Mouse (Mus musculus) brown adipose tissue, adult 24 weeks (tissue): Measurements from ENCODE around the gene Ryr1. TPM values are rescaled to one million over a fixed set of nuclear protein-coding genes. Genes with fewer than 3 reads are reported as not detected.

ENCODE experiments used
- H3K27ac ChIP-seq: fragments of 200-500 bp; replicated peaks from 2 replicates; pipeline ENCODE4 v1.5.1; 2012; ENCODE audit warnings: low read depth, mild to moderate bottlenecking, low read length
- H3K4me1 ChIP-seq: fragments of 200-500 bp; 2 replicates; pipeline ENCODE4 v1.6.1; 2012; ENCODE audit warnings: low read length, mixed read lengths; ENCODE audit not compliant: control insufficient read depth, insufficient read depth, insufficient read length
- H3K4me3 ChIP-seq: fragments of 200-500 bp; 2 replicates; pipeline ENCODE4 v1.5.1; 2012; ENCODE audit warnings: low read depth, mild to moderate bottlenecking, low read length, moderate library complexity; ENCODE audit not compliant: insufficient read depth
- polyA plus RNA-seq: library from polyadenylated mRNA; stranded (reverse); fragments of >200 nt; gene quantifications from 2 replicates; pipeline ENCODE4 v1.2.4, GENCODE M21; 2012; ENCODE audit not compliant: missing spikeins, insufficient read depth, insufficient read length

Gene Ryr1
- polyA plus RNA-seq, 1 experiment, result 1.9 TPM

DNA sequence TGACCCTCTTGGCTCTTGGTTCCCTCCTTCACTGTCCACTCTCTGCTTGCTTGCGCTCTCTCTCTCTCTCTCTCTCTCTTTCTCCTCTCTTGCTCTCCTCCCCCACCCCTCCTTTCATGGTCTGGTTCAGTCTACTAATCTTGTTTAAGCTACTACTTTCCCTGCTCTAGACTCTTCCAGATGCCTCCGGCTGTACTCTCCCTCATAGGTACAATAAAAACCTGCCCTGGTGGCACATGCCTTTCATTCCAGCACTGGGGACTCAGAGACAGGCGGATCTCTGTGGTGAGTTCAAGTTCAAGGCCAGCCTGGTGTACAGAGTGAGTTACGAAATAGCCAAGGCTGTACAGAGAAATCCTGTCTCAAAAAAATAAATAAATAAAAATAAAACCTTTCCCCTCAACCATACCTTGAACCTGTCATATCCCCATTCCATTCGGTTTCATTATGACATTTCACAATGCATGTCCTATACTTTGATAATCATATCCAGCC, 159.6 kb downstream of the Ryr1 start:
- Histone ChIP-seq H3K27ac (peak overlapping the region; percentile 49), H3K4me1 (peaks cover 10% of the 10 kb centered on the region), H3K4me3 (no peak overlapping the region)

- H3K27ac ChIP-seq, result no peak overlapping the region
- peaks cover 15% of the 10 kb centered on the region for H3K4me1 ChIP-seq
- no peak overlapping the region for H3K4me3 ChIP-seq
Measured at GRCm38 (mm10) chr7:28963399-28963923, 161.5 kb downstream of the Ryr1 start.

GRCm38 (mm10) chr7:28961927-28962670, 162.9 kb downstream of the Ryr1 start, which contains the start of gene Actn4:
Gene Actn4 (minus strand): TSS chr7:28962340.
- Histone ChIP-seq H3K4me3 (peak within 1 kb of the TSS; percentile 94), H3K4me1 (peaks cover 25% of the 10 kb centered on the region), H3K27ac (peak within 1 kb of the TSS; percentile 93)

- peaks cover 25% of the 10 kb centered on the region for H3K4me1 ChIP-seq
- peak overlapping the region; percentile 93 for H3K27ac ChIP-seq
- H3K4me3 ChIP-seq, result peak overlapping the region; percentile 94
Measured at GRCm38 (mm10) chr7:28961584-28961926, 163.4 kb downstream of the Ryr1 start.

DNA sequence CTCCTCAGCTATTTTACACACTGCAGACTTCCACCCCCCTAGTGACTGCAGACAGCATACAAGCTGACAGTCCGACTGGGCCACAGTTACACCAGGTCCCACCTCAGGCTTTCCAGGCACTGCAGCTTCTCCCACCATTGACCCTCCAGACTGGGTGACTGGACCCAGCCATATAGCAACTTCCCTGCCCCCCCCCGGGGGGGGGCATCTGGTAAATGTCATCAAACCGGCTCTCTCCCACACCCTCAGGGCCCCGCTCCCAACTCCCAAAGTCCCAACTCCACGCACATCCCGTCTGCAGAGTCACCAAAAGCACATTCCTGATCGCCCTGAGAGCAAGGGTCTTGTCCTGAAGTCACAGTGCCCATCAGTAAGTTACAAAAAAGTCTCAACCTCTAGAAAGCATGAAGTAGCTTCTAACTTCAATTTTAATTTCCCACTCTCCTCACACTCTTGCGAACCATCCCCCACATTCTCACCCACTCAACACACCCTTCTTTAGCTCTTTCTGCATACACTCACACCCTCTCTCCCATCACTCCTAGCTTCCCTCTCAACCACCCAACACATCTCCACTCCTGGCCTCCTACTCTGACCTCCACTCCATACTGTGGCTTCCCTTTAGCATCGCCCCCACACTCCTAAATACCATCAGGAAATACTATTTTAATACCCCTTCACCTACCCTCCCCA, 164.5 kb downstream of the Ryr1 start:
- Histone ChIP-seq H3K4me1 (peaks cover 29% of the 10 kb centered on the region), H3K27ac (peak overlapping the region; percentile 93)

DNA sequence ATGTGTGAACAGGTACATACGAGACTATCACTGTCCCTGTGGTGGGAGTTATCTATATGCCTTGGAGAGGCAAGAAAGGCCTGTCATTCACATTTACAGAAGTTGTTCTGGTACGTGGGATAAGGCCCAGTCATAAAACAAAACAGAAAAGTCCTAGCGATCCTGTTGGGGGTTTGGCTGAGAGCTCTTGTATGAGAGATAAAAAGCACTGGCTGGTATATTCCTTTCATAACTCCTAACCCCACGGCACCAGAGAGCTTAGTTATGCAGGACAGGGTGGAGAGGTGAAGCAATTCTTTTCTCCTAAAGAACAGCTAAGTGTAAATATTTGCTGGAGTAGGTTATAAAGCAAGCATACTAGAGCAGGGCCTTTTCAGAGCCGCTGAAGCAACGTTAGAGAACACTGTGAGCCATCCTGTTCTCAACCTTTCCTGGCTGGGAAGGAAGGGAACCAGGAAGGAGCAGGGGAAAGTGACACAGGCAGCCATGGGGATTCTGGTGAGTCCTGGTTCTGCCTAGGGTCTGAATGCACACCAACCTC, 165.4 kb downstream of the Ryr1 start:
- H3K4me3 ChIP-seq, result peak overlapping the region; percentile 94
- peak overlapping the region; percentile 93 for H3K27ac ChIP-seq
- H3K4me1 ChIP-seq, result peaks cover 36% of the 10 kb centered on the region

More for the DNA sequence above, 164.5 kb downstream of the Ryr1 start:
- H3K4me3 ChIP-seq, result peak overlapping the region; percentile 94

- Histone ChIP-seq H3K4me1 (peaks cover 41% of the 10 kb centered on the region), H3K27ac (peak overlapping the region; percentile 93), H3K4me3 (peak overlapping the region; percentile 94)
Measured at GRCm38 (mm10) chr7:28958770-28959169, 166.2 kb downstream of the Ryr1 start.

DNA sequence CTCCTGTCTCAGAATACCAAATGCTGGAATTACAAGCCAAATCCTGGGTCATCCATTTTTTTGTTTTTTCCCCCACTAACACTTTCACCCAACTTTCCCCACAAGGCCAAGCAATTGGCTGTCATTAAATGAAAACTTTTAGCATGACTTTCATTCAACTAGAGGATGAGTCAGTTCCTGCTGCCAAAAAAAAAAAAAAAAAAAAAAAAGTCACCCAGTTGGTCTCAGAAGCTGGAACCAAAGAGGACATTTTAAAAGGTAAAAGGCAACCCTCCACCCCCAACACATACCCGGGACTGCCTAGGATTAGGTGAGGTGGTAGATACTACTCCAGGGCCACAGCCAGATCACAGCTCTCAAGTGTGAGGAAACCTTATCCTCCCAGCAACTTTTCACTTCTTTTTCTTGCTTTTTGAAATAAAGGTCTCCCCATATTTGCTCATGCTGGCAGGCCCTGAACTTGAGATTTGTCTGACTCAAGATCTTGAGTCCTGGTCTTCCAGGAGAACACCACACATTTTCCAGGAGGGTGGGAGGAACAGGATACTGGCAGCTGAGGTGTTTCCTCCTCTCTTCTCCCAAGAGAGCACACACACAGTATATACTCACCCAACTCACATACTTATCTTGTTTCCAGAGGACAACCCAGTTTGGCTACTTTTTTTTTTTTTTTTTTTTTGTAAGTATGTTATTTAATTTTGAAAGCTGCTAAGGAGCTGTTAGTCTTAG, 166.8 kb downstream of the Ryr1 start:
- Histone ChIP-seq H3K4me3 (peak overlapping the region; percentile 27; the same call in 1 of the 2 replicates), H3K27ac (peak overlapping the region; percentile 93), H3K4me1 (peaks cover 46% of the 10 kb centered on the region)

GRCm38 (mm10) chr7:28957286-28957685, 167.7 kb downstream of the Ryr1 start:
- peak overlapping the region; percentile 60 for H3K27ac ChIP-seq
- peaks cover 50% of the 10 kb centered on the region for H3K4me1 ChIP-seq
- H3K4me3 ChIP-seq, result no peak overlapping the region

DNA sequence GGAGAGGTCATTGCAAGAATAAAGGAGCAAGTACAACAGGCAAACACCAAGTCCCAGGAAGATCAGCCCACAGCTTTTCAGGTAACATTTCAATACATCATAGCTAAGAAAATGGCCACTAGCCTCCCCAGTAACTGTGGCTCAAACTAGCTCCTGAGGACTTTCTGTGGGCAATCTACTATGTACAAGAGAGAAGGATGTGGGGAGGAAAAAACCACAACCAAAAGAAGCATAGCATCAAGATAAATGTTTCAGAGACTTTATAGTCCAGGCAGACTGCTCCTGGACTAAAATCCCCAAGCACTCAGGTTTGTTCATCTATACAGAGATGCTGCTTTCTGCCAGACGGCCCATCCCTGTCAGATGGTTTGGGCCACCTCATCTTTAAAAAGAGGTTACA, 168.7 kb downstream of the Ryr1 start:
- Histone ChIP-seq H3K4me1 (peaks cover 59% of the 10 kb centered on the region), H3K4me3 (no peak overlapping the region), H3K27ac (peak overlapping the region; percentile 58)

GRCm38 (mm10) chr7:28955295-28955897, 169.6 kb downstream of the Ryr1 start:
- Histone ChIP-seq H3K4me1 (peaks cover 63% of the 10 kb centered on the region), H3K4me3 (no peak overlapping the region), H3K27ac (peak overlapping the region; percentile 70)

GRCm38 (mm10) chr7:28954773-28955172, 170.2 kb downstream of the Ryr1 start:
- Histone ChIP-seq H3K27ac (peak overlapping the region; percentile 70), H3K4me3 (no peak overlapping the region)

GRCm38 (mm10) chr7:28953476-28954376, 171.3 kb downstream of the Ryr1 start:
- Histone ChIP-seq H3K4me1 (peaks cover 70% of the 10 kb centered on the region), H3K27ac (peak overlapping the region; percentile 73), H3K4me3 (no peak overlapping the region)

More at GRCm38 (mm10) chr7:28954773-28955172, 170.2 kb downstream of the Ryr1 start:
- H3K4me1 ChIP-seq, result peaks cover 69% of the 10 kb centered on the region
